Mouse (Mus musculus) urinary bladder, postnatal 25 days (tissue): ENCODE results near the gene Tle3.

ENCODE experiments used
- DNase-seq: peaks from one replicate; pipeline ENCODE4 v3.0.0; 2022; ENCODE audit warnings: low spot score

The Tle3 gene

GRCm38 (mm10) chr9:61436761-61437160 is 64.6 kb downstream of the Tle3 start:
- DNase-seq: no peak

GRCm38 (mm10) chr9:61439092-61439491 is 66.9 kb downstream of the Tle3 start:
- DNase-seq: no peak

- DNase-seq: no peak
Measured at GRCm38 (mm10) chr9:61439979-61440378, 67.8 kb downstream of the Tle3 start.

GRCm38 (mm10) chr9:61441206-61441913 is 69.2 kb downstream of the Tle3 start:
- no peak for DNase-seq

GRCm38 (mm10) chr9:61442951-61443630 is 70.9 kb downstream of the Tle3 start:
- DNase-seq: no peak

GRCm38 (mm10) chr9:61445151-61445550 is 73.0 kb downstream of the Tle3 start:
- no peak for DNase-seq

GRCm38 (mm10) chr9:61445711-61446222 is 73.6 kb downstream of the Tle3 start:
- no peak for DNase-seq

GRCm38 (mm10) chr9:61446965-61447364 is 74.8 kb downstream of the Tle3 start:
- DNase-seq: no peak

- no peak for DNase-seq
Measured at GRCm38 (mm10) chr9:61449363-61449904, 77.3 kb downstream of the Tle3 start.

GRCm38 (mm10) chr9:61452081-61452480 is 79.9 kb downstream of the Tle3 start:
- no peak for DNase-seq

GRCm38 (mm10) chr9:61455861-61456261 is 83.7 kb downstream of the Tle3 start:
- no peak for DNase-seq

- DNase-seq: no peak
Measured at GRCm38 (mm10) chr9:61456441-61457161, 84.4 kb downstream of the Tle3 start.

GRCm38 (mm10) chr9:61457162-61457523 is 85.0 kb downstream of the Tle3 start:
- DNase-seq: no peak

GRCm38 (mm10) chr9:61461859-61462258 is 89.7 kb downstream of the Tle3 start:
- no peak for DNase-seq

- no peak for DNase-seq
Measured at GRCm38 (mm10) chr9:61467436-61467835, 95.3 kb downstream of the Tle3 start.
